Mouse (Mus musculus): Measurements from ENCODE around the gene Spns1.

Gene Spns1

GRCm38 (mm10) chr7:126377278-126378158, at the start of gene Spns1:
TSS of gene Spns1 (minus strand) at chr7:126377450.
- POLR2A ChIA-PET = interaction anchor here (0.5 to 3.0 kb wide), 68 partner anchors 8 to 206 kb away, joined by 3 to 68 read pairs (median 5); partner anchors contain the start of genes Sh2b1 (in 2 of the 4), Eif3c (in 1 of the 4), Nfatc2ip (in 1 of the 4) and Rabep2 (in 1 of the 4)

DNA sequence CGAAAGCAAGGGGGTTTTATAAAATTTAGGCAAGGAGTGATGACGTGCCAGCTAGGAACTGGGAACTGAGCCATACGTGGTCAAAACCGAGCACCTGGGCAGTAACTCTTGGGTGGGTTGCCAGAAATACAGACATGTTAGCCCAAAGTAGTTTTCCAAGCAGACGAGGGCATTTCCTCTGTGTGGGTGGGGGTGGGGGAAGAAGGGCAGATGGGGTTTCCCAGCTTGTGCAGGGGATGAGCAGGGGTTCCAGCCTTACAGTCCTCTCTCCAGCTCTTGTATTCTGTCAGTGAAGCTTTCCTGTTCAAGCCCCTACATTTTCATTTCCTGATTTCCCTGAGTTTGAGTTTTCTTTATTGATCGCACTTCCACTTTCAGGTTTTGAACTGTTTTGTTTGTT, 46.9 kb upstream of the Spns1 start:
- ChIA-PET POLR2A (interaction anchor here in 1 of 4 experiments (1.2 kb wide), 1 partner anchor 65 kb away, joined by 3 read pairs; no protein-coding TSS in a partner anchor), CTCF (interaction anchor here in 1 of 4 experiments (1.4 kb wide), 1 partner anchor 25 kb away, joined by 4 read pairs; no protein-coding TSS in a partner anchor)

More at GRCm38 (mm10) chr7:126377278-126378158, at the start of gene Spns1:
- CTCF ChIA-PET = interaction anchor here (0.6 to 2.8 kb wide), 46 partner anchors 8 to 271 kb away, joined by 3 to 37 read pairs (median 4); partner anchors contain the start of genes Lat (in 2 of the 4), Eif3c (in 1 of the 4), Sh2b1 (in 1 of the 4) and Tufm (in 1 of the 4)

DNA sequence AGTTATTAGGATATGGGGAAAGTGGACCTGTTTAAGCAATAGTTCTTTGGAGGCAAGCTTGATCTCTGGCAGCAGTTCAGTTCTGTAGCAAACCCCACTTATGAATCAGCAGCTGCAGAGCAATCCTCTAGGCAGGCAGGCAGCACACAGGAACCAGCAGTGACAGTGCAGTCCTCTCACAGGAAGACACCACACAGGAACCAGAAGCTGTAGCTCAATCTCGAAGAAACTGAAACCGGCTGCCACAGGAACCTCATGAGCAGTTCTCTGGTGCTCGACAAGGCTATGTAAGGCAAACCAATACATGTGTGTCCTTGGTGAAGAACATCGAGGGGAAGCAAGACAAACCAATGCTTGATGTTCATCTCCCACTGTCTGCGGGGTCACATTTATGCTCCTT, 44.5 kb upstream of the Spns1 start:
- ChIA-PET POLR2A (no interaction called here), CTCF (interaction anchor here in 2 of 4 experiments (0.6 to 1.5 kb wide), 2 partner anchors 16 to 325 kb away, joined by 4 to 7 read pairs; no protein-coding TSS in a partner anchor)

- POLR2A ChIA-PET = interaction anchor here in 3 of 4 experiments (0.6 to 1.5 kb wide), 3 partner anchors 11 to 149 kb away, joined by 3 read pairs; no protein-coding TSS in a partner anchor
- CTCF ChIA-PET = interaction anchor here in 2 of 4 experiments (0.9 to 1.0 kb wide), 2 partner anchors 19 kb away, joined by 3 read pairs; no protein-coding TSS in a partner anchor
Measured at GRCm38 (mm10) chr7:126418496-126418895, 41.2 kb upstream of the Spns1 start.

- POLR2A ChIA-PET = interaction anchor here in 2 of 4 experiments (0.8 to 1.5 kb wide), 5 partner anchors 10 to 58 kb away, joined by 3 to 8 read pairs (median 3); partner anchors contain the start of gene Sh2b1 (in 1 of the 2)
Measured at GRCm38 (mm10) chr7:126417606-126418005, 40.4 kb upstream of the Spns1 start.

DNA sequence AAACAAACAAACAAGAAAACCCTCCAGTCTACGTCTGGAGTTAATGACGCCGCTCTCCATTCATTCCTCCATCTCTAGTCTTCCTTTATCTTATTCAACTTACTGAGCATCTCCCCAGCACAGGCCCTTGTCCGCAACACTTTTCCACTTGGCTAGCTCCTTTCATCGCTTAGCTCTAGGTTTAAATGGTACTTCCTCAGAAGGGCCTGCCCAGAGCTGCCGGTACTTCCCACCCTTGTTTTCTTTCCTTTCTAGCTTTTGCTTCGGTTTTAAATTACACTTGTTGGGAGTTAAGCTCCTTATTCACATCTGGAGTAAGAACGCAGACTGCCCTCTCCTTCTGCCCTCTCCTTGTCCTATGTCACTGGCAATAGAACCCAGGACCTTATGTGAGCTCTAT, 39.8 kb upstream of the Spns1 start:
- POLR2A ChIA-PET = interaction anchor here in 2 of 4 experiments (0.8 to 1.5 kb wide), 6 partner anchors 10 to 65 kb away, joined by 3 to 8 read pairs (median 3); partner anchors contain the start of gene Sh2b1 (in 1 of the 2)
- CTCF ChIA-PET = interaction anchor here in 2 of 4 experiments (0.5 to 1.5 kb wide), 3 partner anchors 17 to 24 kb away, joined by 3 to 4 read pairs (median 4); no protein-coding TSS in a partner anchor

More at GRCm38 (mm10) chr7:126417606-126418005, 40.4 kb upstream of the Spns1 start:
- CTCF ChIA-PET = interaction anchor here in 2 of 4 experiments (1.1 to 1.5 kb wide), 2 partner anchors 18 kb away, joined by 4 read pairs; no protein-coding TSS in a partner anchor

- POLR2A ChIA-PET = interaction anchor here in 2 of 4 experiments (0.8 to 1.3 kb wide), 5 partner anchors 11 to 66 kb away, joined by 3 to 8 read pairs (median 3); partner anchors contain the start of gene Sh2b1 (in 1 of the 2)
- CTCF ChIA-PET = interaction anchor here in 2 of 4 experiments (0.5 to 1.5 kb wide), 2 partner anchors 17 to 24 kb away, joined by 3 to 4 read pairs; no protein-coding TSS in a partner anchor
Measured at GRCm38 (mm10) chr7:126416615-126417014, 39.4 kb upstream of the Spns1 start.

- ChIA-PET CTCF (interaction anchor here in 3 of 4 experiments (1.1 to 2.6 kb wide), 2 partner anchors 15 to 22 kb away, joined by 4 to 6 read pairs (median 5); no protein-coding TSS in a partner anchor), POLR2A (interaction anchor here in 2 of 4 experiments (0.9 to 1.8 kb wide), 5 partner anchors 10 to 18 kb away, joined by 3 to 4 read pairs (median 3); partner anchors contain the start of gene Nfatc2ip (in 1 of the 2))
Measured at GRCm38 (mm10) chr7:126414725-126415124, 37.5 kb upstream of the Spns1 start, which contains the start of gene Cd19. TSS of gene Cd19 (minus strand) at chr7:126414889.

DNA sequence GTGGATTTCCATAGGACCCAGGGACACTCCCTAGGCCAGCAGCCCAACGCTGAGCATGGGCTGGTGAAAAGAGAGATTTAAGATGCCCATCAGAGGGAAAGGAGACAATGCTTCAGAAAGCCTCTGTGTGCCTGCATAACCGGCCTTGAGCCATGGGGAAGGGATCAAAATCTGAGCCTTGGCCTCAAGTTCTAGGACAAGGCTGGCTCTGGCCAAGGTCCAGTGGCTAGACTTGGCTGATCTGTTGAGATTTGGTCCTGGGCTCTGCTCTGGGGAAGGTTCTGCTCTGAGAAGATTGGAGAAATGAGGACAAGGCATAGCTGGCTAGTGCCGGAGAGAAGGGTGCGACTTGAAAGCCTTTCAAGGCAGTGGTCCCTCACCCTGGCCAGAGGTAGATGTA, 33.8 kb upstream of the Spns1 start:
- CTCF ChIA-PET = interaction anchor here in 2 of 4 experiments (0.9 to 1.0 kb wide), 2 partner anchors 11 to 12 kb away, joined by 3 to 5 read pairs; no protein-coding TSS in a partner anchor
- POLR2A ChIA-PET = interaction anchor here in 2 of 4 experiments (0.7 to 1.5 kb wide), 2 partner anchors 17 to 329 kb away, joined by 3 to 4 read pairs; no protein-coding TSS in a partner anchor

DNA sequence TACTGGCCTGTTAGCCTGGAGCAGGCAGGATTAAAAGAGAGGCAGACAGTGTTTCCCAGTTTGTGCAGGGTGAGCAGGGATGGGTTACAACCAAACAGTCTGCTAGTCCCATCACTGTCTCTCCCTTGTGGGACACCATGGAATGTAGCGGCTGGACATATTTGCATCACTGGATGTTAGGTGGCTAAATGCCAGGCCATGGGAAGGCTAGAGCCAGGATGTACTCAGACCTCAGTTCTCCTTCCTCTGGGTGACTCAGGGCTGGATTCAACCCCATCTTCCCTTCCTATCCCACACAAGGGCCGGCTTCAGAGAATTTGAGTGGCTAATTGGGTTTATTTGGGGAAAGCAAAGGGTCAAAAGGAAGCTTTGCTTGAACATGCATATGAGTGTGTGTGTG, 31.4 kb upstream of the Spns1 start:
- CTCF ChIA-PET = no interaction called here
- POLR2A ChIA-PET = interaction anchor here in 1 of 4 experiments (1.1 kb wide), 1 partner anchor 10 kb away, joined by 3 read pairs; no protein-coding TSS in a partner anchor

GRCm38 (mm10) chr7:126402518-126402917, 25.3 kb upstream of the Spns1 start:
- CTCF ChIA-PET = interaction anchor here in 3 of 4 experiments (0.6 to 1.1 kb wide), 4 partner anchors 10 to 1326 kb away, joined by 3 to 6 read pairs (median 4); partner anchors contain the start of gene Sbk1 (in 1 of the 3)

GRCm38 (mm10) chr7:126399548-126399947, 22.3 kb upstream of the Spns1 start:
- POLR2A ChIA-PET = interaction anchor here in 3 of 4 experiments (0.6 to 3.7 kb wide), 27 partner anchors 8 to 190 kb away, joined by 3 to 24 read pairs (median 3); partner anchors contain the start of genes Sh2b1 (in 2 of the 3) and Spns1 (in 1 of the 3)
- CTCF ChIA-PET = interaction anchor here (0.5 to 2.6 kb wide), 76 partner anchors 9 to 1372 kb away, joined by 3 to 16 read pairs (median 3); partner anchors contain the start of genes Cd19 (in 2 of the 4), Sh2b1 (in 2 of the 4), Spns1 (in 2 of the 4) and Eif3c (in 1 of the 4)

More at GRCm38 (mm10) chr7:126402518-126402917, 25.3 kb upstream of the Spns1 start:
- POLR2A ChIA-PET = interaction anchor here in 1 of 4 experiments (1.0 to 1.5 kb wide), 2 partner anchors 9 to 11 kb away, joined by 3 read pairs; no protein-coding TSS in a partner anchor

- POLR2A ChIA-PET = interaction anchor here in 2 of 4 experiments (0.7 to 3.7 kb wide), 9 partner anchors 10 to 107 kb away, joined by 3 to 24 read pairs (median 5); partner anchors contain the start of genes Spns1 (in 2 of the 2), Cd19 (in 1 of the 2) and Sh2b1 (in 1 of the 2)
- CTCF ChIA-PET = interaction anchor here in 3 of 4 experiments (0.8 to 2.6 kb wide), 5 partner anchors 10 to 179 kb away, joined by 3 to 16 read pairs (median 9); partner anchors contain the start of gene Spns1 (in 1 of the 3)
Measured at GRCm38 (mm10) chr7:126397822-126398221, 20.6 kb upstream of the Spns1 start.

DNA sequence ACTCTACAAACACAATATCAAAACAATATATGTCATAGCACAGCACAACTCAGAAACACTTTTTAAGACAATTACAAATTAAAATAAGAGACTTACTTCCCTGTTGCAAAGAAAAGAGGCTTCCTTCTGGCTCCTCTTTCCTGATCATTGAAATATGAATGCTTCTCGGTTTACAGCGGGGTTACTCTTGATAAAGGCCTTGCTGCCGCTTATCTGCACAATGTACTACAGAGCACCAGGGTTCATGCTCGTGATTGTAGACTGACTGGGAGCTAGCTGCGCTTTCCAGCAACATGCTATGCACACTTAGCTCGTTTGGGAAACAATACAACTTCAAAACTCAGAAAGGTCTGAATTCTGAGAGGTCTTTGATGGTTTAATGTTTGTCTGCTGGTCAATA, 20.0 kb upstream of the Spns1 start:
- ChIA-PET CTCF (interaction anchor here in 3 of 4 experiments (0.6 to 1.4 kb wide), 7 partner anchors 10 to 303 kb away, joined by 3 to 9 read pairs (median 3); partner anchors contain the start of genes Sh2b1 (in 1 of the 3) and Spns1 (in 1 of the 3)), POLR2A (interaction anchor here in 3 of 4 experiments (0.6 to 3.7 kb wide), 16 partner anchors 9 to 186 kb away, joined by 3 to 24 read pairs (median 5); partner anchors contain the start of genes Sh2b1 (in 2 of the 3), Cd19 (in 1 of the 3) and Spns1 (in 1 of the 3))

DNA sequence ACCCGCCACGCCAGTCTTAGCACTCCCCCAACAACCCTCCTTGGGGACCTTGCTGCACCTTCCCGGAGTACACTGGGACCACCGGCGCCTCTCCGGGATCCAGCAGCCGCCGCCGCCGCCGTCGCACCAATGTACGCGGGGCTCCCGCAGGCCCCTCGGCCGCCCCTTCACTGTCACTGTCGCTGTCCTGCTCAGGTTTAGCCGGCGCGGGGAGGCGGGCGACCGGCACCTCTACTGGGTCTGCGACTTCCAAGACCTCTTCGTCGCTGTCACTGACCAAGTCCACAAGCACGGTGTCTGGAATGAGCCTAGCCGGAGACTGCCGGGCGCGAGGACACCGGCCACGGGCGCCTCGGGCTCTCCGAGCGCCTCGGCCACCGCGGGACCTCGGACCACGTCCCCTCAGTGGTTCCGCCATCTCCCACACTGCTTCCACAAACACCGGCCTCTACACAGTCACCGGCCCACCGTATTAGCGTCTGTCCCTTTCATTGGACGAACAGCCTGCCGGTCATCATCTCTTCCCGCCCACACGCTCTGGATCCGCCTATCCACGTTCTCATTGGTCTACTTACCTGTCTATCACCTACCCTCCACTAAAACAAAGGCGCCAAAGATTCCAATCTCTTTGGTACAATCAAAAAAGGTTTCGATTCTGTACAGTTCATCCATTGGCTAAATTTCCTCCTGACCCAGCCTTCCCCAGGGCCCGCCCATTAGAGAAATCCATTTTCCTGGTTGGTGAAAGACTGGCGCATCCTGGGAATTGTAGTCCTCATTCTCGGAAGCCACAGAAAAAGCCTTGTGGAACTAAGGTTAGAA, 19.3 kb upstream of the Spns1 start, which contains the start of gene Nfatc2ip:
Gene Nfatc2ip (minus strand): TSS at position 440 of the 822 bp plus-strand sequence.
- ChIA-PET CTCF (interaction anchor here in 3 of 4 experiments (0.5 to 1.4 kb wide), 10 partner anchors 9 to 796 kb away, joined by 3 to 9 read pairs (median 3); partner anchors contain the start of genes Sh2b1 (in 1 of the 3) and Spns1 (in 1 of the 3)), POLR2A (interaction anchor here in 3 of 4 experiments (0.6 to 3.7 kb wide), 18 partner anchors 8 to 186 kb away, joined by 3 to 24 read pairs (median 4); partner anchors contain the start of genes Spns1 (in 2 of the 3), Cd19 (in 1 of the 3), Eif3c (in 1 of the 3) and Sh2b1 (in 1 of the 3))
